Comparison of ENCODE assay signal across 18 mouse cellular contexts in the genomic region with DNA sequence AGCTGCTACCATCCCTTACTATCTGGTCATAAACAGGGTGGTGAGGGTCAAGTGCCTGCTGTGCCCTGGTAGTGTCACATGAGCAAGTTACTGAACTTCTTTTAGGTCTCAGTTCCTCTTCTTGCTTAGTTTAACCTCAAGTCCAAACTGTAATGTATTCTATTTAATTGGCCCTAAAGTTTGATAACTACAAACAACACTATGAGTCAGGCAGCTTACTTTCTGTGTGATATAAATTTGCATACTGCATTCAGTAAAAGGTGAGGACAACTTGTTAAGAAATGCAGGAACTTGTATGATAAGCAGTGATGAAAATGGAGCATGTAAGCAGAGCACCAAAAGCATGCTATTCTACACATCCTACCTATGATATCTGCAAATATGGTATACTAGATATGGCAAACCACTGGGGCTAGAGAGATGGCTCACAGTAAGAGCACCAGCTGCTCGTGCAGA.
DNase-seq lines count a peak whose midpoint lies in the region; ATAC-seq and TF ChIP-seq lines count a peak whose summit lies in the region.
"Had no signal": no experiment of that assay in that cellular context is flagged by ENCODE, and none has a peak within 500 bp of the region (broad histone marks: within the 10 kb centered on the region; RNA-seq: fewer than 3 reads in every experiment).

No protein-coding gene starts in this region.

- peak overlapping the region; percentile 33; the same call in 1 of the 2 replicates for H3K27ac ChIP-seq in liver, embryonic 12.5 days
- no peak overlapping the region for H3K27ac ChIP-seq in liver, postnatal 0 days (ENCODE audit: low read depth)
- H3K27ac ChIP-seq in liver, embryonic 15.5 days (replicated peaks), result no peak overlapping the region
- H3K27ac ChIP-seq: embryonic facial prominence, embryonic 10.5 days; heart, adult 2 months; heart, embryonic 15.5 days; kidney, postnatal 0 days had no signal

- H3K27me3 ChIP-seq in liver, embryonic 12.5 days (replicated peaks), result no peaks in the 10 kb centered on the region
- H3K27me3 ChIP-seq in liver, postnatal 0 days (ENCODE audit: insufficient read depth, low read length), result no peaks in the 10 kb centered on the region
- H3K27me3 ChIP-seq in liver, embryonic 15.5 days, result no peaks in the 10 kb centered on the region
- H3K27me3 ChIP-seq: heart, embryonic 15.5 days had no signal

- peaks cover 41% of the 10 kb centered on the region for H3K4me1 ChIP-seq in liver, embryonic 12.5 days
- peaks cover 8% of the 10 kb centered on the region; the same call in 1 of the 2 replicates for H3K4me1 ChIP-seq in liver, postnatal 0 days (ENCODE audit: insufficient read depth)
- peaks cover 13% of the 10 kb centered on the region for H3K4me1 ChIP-seq in liver, embryonic 15.5 days (replicated peaks)

- TF ChIP-seq CTCF in liver, postnatal 0 days (IDR thresholded peaks at IDR 0.05; ENCODE audit: low read depth), result no peak

- H3K9ac ChIP-seq in liver, embryonic 12.5 days, result no peak overlapping the region
- H3K9ac ChIP-seq in liver, postnatal 0 days (replicated peaks), result no peak overlapping the region
- no peak overlapping the region for H3K9ac ChIP-seq in liver, embryonic 15.5 days
- H3K9ac ChIP-seq: heart, embryonic 15.5 days had no signal

- peak; percentile 79 for ATAC-seq in liver, embryonic 12.5 days
- ATAC-seq in liver, postnatal 0 days, result no peak
- ATAC-seq in liver, embryonic 15.5 days (ENCODE audit: insufficient read depth), result peak; percentile 40
- ATAC-seq in neutrophil, adult 5-6 weeks (ENCODE audit: extremely low read depth, insufficient number of reproducible peaks, low FRiP score, poor library complexity, severe bottlenecking), result peak; percentile 55; the same call in 1 of the 2 replicates
- ATAC-seq: hindbrain, embryonic 16.5 days had no signal

- no peaks in the 10 kb centered on the region for H3K9me3 ChIP-seq in liver, embryonic 12.5 days (replicated peaks)
- H3K9me3 ChIP-seq in liver, postnatal 0 days (ENCODE audit: low read length), result no peaks in the 10 kb centered on the region
- H3K9me3 ChIP-seq in liver, embryonic 15.5 days (replicated peaks), result no peaks in the 10 kb centered on the region
- H3K9me3 ChIP-seq: embryonic facial prominence, embryonic 10.5 days; heart, embryonic 15.5 days had no signal

- DNase-seq in liver, postnatal 0 days, result no peak
- peak; percentile 59 for DNase-seq in MEL-GATA-1-ER (ENCODE audit: extremely low read depth, low read depth)
- DNase-seq in gastrocnemius, adult 8-10 months (ENCODE audit: low spot score in 2 of 2), result no peak
- DNase-seq in lung, postnatal 10 days, result no peak
- DNase-seq in MN1 (ENCODE audit: low spot score), result no peak
- DNase-seq: adrenal gland, postnatal 14 days; cerebellum, adult 18-20 months; gastrocnemius, postnatal 10 days; heart, adult 2 months; right cerebral cortex, postnatal 4 days; thymus, adult 18-20 months had no signal

- 32% methylated on average over 1 of the region's 1 CpGs for WGBS in liver, embryonic 12.5 days (ENCODE audit: insufficient replicate concordance)
- 54% methylated on average over 1 of the region's 1 CpGs for WGBS in liver, postnatal 0 days (ENCODE audit: insufficient replicate concordance)
- WGBS in liver, embryonic 15.5 days (ENCODE audit: insufficient replicate concordance), result 21% methylated on average over 1 of the region's 1 CpGs

- H3K36me3 ChIP-seq in liver, embryonic 12.5 days, result peaks cover 1% of the 10 kb centered on the region; the same call in 1 of the 2 replicates
- no peaks in the 10 kb centered on the region for H3K36me3 ChIP-seq in liver, postnatal 0 days (replicated peaks; ENCODE audit: insufficient read depth, low read length)
- H3K36me3 ChIP-seq in liver, embryonic 15.5 days (replicated peaks), result no peaks in the 10 kb centered on the region
- H3K36me3 ChIP-seq: heart, embryonic 15.5 days had no signal

- H3K4me3 ChIP-seq in liver, embryonic 12.5 days, result no peak overlapping the region
- no peak overlapping the region for H3K4me3 ChIP-seq in liver, postnatal 0 days (ENCODE audit: low read depth, low read length)
- H3K4me3 ChIP-seq in liver, embryonic 15.5 days (replicated peaks), result no peak overlapping the region
- H3K4me3 ChIP-seq: embryonic facial prominence, embryonic 10.5 days; heart, adult 2 months; heart, embryonic 15.5 days had no signal

- TF ChIP-seq EP300 in liver, postnatal 0 days (IDR thresholded peaks at IDR 0.05; ENCODE audit: low read depth), result no peak

- H3K4me2 ChIP-seq in liver, embryonic 12.5 days, result no peak overlapping the region
- no peak overlapping the region for H3K4me2 ChIP-seq in liver, postnatal 0 days (ENCODE audit: low read depth, low read length)
- H3K4me2 ChIP-seq in liver, embryonic 15.5 days, result no peak overlapping the region
- H3K4me2 ChIP-seq: heart, embryonic 15.5 days had no signal
